Mouse (Mus musculus): Measurements from ENCODE around the gene Rbm20.

GRCm38 (mm10) chr19:53749326-53749725 is 72.2 kb downstream of the Rbm20 start:
- TF ChIP-seq JUN (IDR thresholded peaks at IDR 0.05; ENCODE audit: insufficient read depth, low read depth, low read length) (no peak), USF1 (IDR thresholded peaks at IDR 0.05; ENCODE audit: low read depth, low read length) (no peak), CTCF (conservative IDR thresholded peaks at IDR 0.05 in 1 of 2, IDR thresholded peaks at IDR 0.05 in 1 of 2; ENCODE audit: low read depth in 2 of 2, low read length in 2 of 2) (no peak), POLR2A (IDR thresholded peaks at IDR 0.05; ENCODE audit: low read depth, low read length) (no peak), SIN3A (IDR thresholded peaks at IDR 0.05; ENCODE audit: low read length) (no peak), RAD21 (IDR thresholded peaks at IDR 0.05; ENCODE audit: low read depth, low read length) (no peak), ZC3H11A (IDR thresholded peaks at IDR 0.05; ENCODE audit: low read depth, low read length) (no peak), JUND (conservative IDR thresholded peaks at IDR 0.05; ENCODE audit: low read depth, low read length) (no peak), RCOR1 (conservative IDR thresholded peaks at IDR 0.05; ENCODE audit: low read depth, low read length) (no peak), ETS1 (conservative IDR thresholded peaks at IDR 0.05; ENCODE audit: low read depth, low read length) (no peak), KAT2A (IDR thresholded peaks at IDR 0.05; ENCODE audit: insufficient replicate concordance, low read length) (no peak), CHD2 (IDR thresholded peaks at IDR 0.05; ENCODE audit: low read length) (no peak), POLR2AphosphoS2 (IDR thresholded peaks at IDR 0.05; ENCODE audit: low read depth, low read length) (no peak)

Measured in CH12.LX (cell line).